Mouse (Mus musculus) forebrain, embryonic 16.5 days (tissue): ENCODE results near the gene Ston2. TPM values are rescaled to one million over a fixed set of nuclear protein-coding genes. Genes with fewer than 3 reads are reported as not detected.

Source experiments
- ATAC-seq: fragments of 200-750 bp; cut with Nextera tagmentation; 2 replicates; pipeline ENCODE4 v1.8.0; 2017; ENCODE audit warnings: mild to moderate bottlenecking, moderate library complexity
- H3K27ac ChIP-seq: fragments of 300-500 bp; sonication (generic); 2 replicates; pipeline ENCODE4 v1.5.1; 2014; ENCODE audit warnings: low read length, control low read depth
- H3K27me3 ChIP-seq: fragments of 300-500 bp; sonication (generic); replicated peaks from 2 replicates; pipeline ENCODE4 v1.6.1; 2014; ENCODE audit warnings: low read length; ENCODE audit not compliant: control insufficient read depth, insufficient read depth
- H3K36me3 ChIP-seq: fragments of 300-500 bp; sonication (generic); 2 replicates; pipeline ENCODE4 v1.6.1; 2014; ENCODE audit not compliant: control insufficient read depth, insufficient read depth
- H3K4me1 ChIP-seq: fragments of 300-500 bp; sonication (generic); replicated peaks from 2 replicates; pipeline ENCODE4 v1.6.1; 2014; ENCODE audit warnings: low read length; ENCODE audit not compliant: control insufficient read depth, insufficient read depth
- H3K4me2 ChIP-seq: fragments of 300-500 bp; sonication (generic); 2 replicates; pipeline ENCODE4 v1.6.1; 2014; ENCODE audit warnings: mild to moderate bottlenecking, low read length, control low read depth
- H3K4me3 ChIP-seq: fragments of 300-500 bp; sonication (generic); replicated peaks from 2 replicates; pipeline ENCODE4 v1.5.1; 2014; ENCODE audit warnings: mild to moderate bottlenecking, low read length, control low read depth
- H3K9ac ChIP-seq: fragments of 300-500 bp; sonication (generic); replicated peaks from 2 replicates; pipeline ENCODE4 v1.6.1; 2014; ENCODE audit warnings: low read depth, low read length, control low read depth
- H3K9me3 ChIP-seq: fragments of 300-500 bp; sonication (generic); 2 replicates; pipeline ENCODE4 v1.6.1; 2016; ENCODE audit warnings: low read length; ENCODE audit not compliant: control insufficient read depth
- WGBS: fragments of 180-500 bp; shearing (Covaris S2); extraction: QIAGEN DNeasy Blood & Tissue Kit; methylation state at CpG from one replicate; pipeline ENCODE4 v1.1.7; 2014; 5-methylcytosine and 5-hydroxymethylcytosine counted together
- polyA plus RNA-seq: library from polyadenylated mRNA; unstranded; fragments of >200 nt; fragmentation: Nextera tagmentation; extraction: Ambion mirVana; gene quantifications from 2 replicates; pipeline ENCODE4 v1.2.1, GENCODE M21; 2015

Gene Ston2
- polyA plus RNA-seq, 1 experiment from 2014 or later, result 6.4 TPM

DNA sequence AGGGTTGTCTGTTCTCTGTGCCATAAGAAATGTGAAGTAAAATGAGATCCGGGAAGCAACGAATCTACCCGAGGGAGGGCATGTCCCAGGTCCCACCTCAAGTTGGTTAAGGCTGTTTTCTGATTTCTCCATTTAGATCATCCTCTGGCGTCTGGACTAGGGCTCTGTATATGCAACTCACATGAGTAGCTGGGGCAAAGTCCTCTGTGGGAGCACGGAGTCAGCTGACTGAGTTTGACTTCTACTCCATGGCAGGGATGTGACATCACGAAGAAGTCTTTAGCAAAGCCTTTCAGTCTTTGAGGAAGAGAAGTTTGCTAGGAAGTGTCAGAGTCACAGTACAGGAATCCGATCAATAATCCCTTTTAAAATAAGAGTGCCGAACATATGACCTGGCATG, 20.7 kb upstream of the Ston2 start:
- Histone ChIP-seq H3K9ac (no peak overlapping the region), H3K36me3 (peaks cover 38% of the 10 kb centered on the region)

GRCm38 (mm10) chr12:91807761-91808160, 19.6 kb upstream of the Ston2 start:
- no peak overlapping the region for H3K27ac ChIP-seq
- no peak overlapping the region for H3K4me3 ChIP-seq
- ATAC-seq, result no peak
- H3K4me2 ChIP-seq, result no peak overlapping the region
- WGBS, result 89% methylated on average over 6 of the region's 6 CpGs
- H3K9ac ChIP-seq, result no peak overlapping the region
- H3K27me3 ChIP-seq, result no peaks in the 10 kb centered on the region
- no peaks in the 10 kb centered on the region for H3K9me3 ChIP-seq
- H3K36me3 ChIP-seq, result peaks cover 31% of the 10 kb centered on the region
- no peaks in the 10 kb centered on the region for H3K4me1 ChIP-seq

More for the DNA sequence above, 20.7 kb upstream of the Ston2 start:
- Histone ChIP-seq H3K27ac (no peak overlapping the region), H3K4me2 (no peak overlapping the region), H3K4me1 (no peaks in the 10 kb centered on the region), H3K4me3 (no peak overlapping the region), H3K9me3 (no peaks in the 10 kb centered on the region), H3K27me3 (no peaks in the 10 kb centered on the region)
- no peak for ATAC-seq
- WGBS, result 92% methylated on average over 8 of the region's 8 CpGs

- no peak overlapping the region for H3K27ac ChIP-seq
- 92% methylated on average over 11 of the region's 11 CpGs for WGBS
- no peaks in the 10 kb centered on the region for H3K27me3 ChIP-seq
- no peak overlapping the region for H3K9ac ChIP-seq
- H3K4me3 ChIP-seq, result no peak overlapping the region
- peaks cover 31% of the 10 kb centered on the region for H3K36me3 ChIP-seq
- no peak overlapping the region for H3K4me2 ChIP-seq
- ATAC-seq, result no peak
- H3K9me3 ChIP-seq, result no peaks in the 10 kb centered on the region
- H3K4me1 ChIP-seq, result no peaks in the 10 kb centered on the region
Measured at GRCm38 (mm10) chr12:91807095-91807494, 18.9 kb upstream of the Ston2 start.

DNA sequence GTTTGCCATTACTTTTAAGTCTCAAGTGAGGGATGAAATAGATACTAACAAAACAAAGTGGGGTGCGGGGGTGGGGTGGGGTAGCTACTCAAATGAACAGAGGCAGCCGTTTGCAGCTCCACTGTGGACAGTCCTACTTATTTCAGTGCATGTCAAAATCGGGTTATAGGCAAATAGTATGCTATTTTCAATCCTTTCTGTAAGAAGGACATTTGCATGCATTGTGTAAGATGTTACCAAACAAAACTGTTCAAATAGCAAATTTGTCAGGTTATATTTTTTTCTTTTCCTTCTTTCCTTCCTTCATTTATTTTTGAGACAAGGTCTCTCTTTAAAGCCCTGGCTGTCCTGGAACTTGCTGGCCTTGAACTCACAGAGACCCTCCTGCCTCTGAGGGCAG, 16.1 kb upstream of the Ston2 start:
- WGBS, result 86% methylated on average over 3 of the region's 3 CpGs
- H3K27me3 ChIP-seq, result no peaks in the 10 kb centered on the region

DNA sequence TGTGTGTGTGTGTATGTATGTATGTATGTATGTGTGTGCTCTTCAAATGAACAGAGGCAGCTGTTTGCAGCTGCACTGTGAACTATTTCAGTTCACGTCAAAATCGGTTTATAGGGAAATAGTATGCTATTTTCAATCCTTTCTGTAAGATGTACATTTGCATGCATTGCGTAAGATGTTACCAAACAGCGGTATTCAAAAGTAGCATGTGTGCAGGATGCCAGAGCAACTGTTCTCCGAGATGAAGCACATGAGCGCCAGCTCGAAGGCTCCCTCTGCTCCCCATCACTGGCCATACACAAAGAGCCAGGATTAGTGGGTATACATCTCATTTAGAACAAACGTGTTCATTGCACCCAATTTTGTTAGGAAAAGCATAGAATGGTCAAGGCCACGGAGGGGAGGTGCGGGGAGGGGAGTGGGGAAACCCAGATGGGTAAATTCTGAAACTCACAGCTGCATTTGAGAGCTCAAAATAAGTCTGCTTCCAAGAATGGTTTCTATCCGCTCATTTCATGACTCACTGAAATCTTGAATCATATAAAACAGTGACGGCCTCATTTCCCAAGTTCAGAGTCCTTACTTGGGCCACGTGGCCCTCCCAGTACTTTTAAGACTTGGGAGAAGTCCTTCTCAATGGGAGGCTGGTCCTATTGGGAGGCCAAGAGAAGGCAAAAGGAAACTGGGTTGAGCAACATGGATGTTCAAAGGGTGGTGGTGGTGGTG, 15.2 kb upstream of the Ston2 start:
- no peak overlapping the region for H3K27ac ChIP-seq
- no peaks in the 10 kb centered on the region for H3K4me1 ChIP-seq
- H3K36me3 ChIP-seq, result peaks cover 6% of the 10 kb centered on the region
- H3K9me3 ChIP-seq, result no peaks in the 10 kb centered on the region
- peak; percentile 37; the same call in 1 of the 2 replicates for ATAC-seq
- no peaks in the 10 kb centered on the region for H3K27me3 ChIP-seq
- H3K4me2 ChIP-seq, result no peak overlapping the region
- H3K9ac ChIP-seq, result no peak overlapping the region
- WGBS, result 74% methylated on average over 13 of the region's 13 CpGs
- H3K4me3 ChIP-seq, result no peak overlapping the region

More for the DNA sequence above, 16.1 kb upstream of the Ston2 start:
- ATAC-seq, result no peak
- no peaks in the 10 kb centered on the region for H3K4me1 ChIP-seq
- no peak overlapping the region for H3K9ac ChIP-seq
- H3K27ac ChIP-seq, result no peak overlapping the region
- H3K36me3 ChIP-seq, result peaks cover 15% of the 10 kb centered on the region
- no peak overlapping the region for H3K4me2 ChIP-seq
- no peaks in the 10 kb centered on the region for H3K9me3 ChIP-seq
- H3K4me3 ChIP-seq, result no peak overlapping the region

- H3K4me2 ChIP-seq, result no peak overlapping the region
- WGBS, result 84% methylated on average over 12 of the region's 12 CpGs
- ATAC-seq, result no peak
- H3K27ac ChIP-seq, result no peak overlapping the region
- H3K27me3 ChIP-seq, result no peaks in the 10 kb centered on the region
- no peaks in the 10 kb centered on the region for H3K9me3 ChIP-seq
- peaks cover 2% of the 10 kb centered on the region; the same call in 1 of the 2 replicates for H3K36me3 ChIP-seq
- no peak overlapping the region for H3K4me3 ChIP-seq
- no peak overlapping the region for H3K9ac ChIP-seq
- H3K4me1 ChIP-seq, result no peaks in the 10 kb centered on the region
Measured at GRCm38 (mm10) chr12:91802586-91803206, 14.5 kb upstream of the Ston2 start.

GRCm38 (mm10) chr12:91800861-91801385, 12.7 kb upstream of the Ston2 start:
- Histone ChIP-seq H3K27me3 (no peaks in the 10 kb centered on the region), H3K4me3 (no peak overlapping the region), H3K4me1 (no peaks in the 10 kb centered on the region), H3K4me2 (no peak overlapping the region), H3K36me3 (no peaks in the 10 kb centered on the region), H3K9me3 (no peaks in the 10 kb centered on the region), H3K27ac (no peak overlapping the region), H3K9ac (no peak overlapping the region)
- WGBS, result 65% methylated on average over 6 of the region's 6 CpGs
- no peak for ATAC-seq

GRCm38 (mm10) chr12:91799821-91800335, 11.7 kb upstream of the Ston2 start:
- Histone ChIP-seq H3K9me3 (no peaks in the 10 kb centered on the region), H3K4me2 (no peak overlapping the region), H3K27ac (no peak overlapping the region), H3K27me3 (no peaks in the 10 kb centered on the region), H3K36me3 (no peaks in the 10 kb centered on the region), H3K9ac (no peak overlapping the region), H3K4me1 (no peaks in the 10 kb centered on the region), H3K4me3 (no peak overlapping the region)
- 78% methylated on average over 12 of the region's 12 CpGs for WGBS
- no peak for ATAC-seq

DNA sequence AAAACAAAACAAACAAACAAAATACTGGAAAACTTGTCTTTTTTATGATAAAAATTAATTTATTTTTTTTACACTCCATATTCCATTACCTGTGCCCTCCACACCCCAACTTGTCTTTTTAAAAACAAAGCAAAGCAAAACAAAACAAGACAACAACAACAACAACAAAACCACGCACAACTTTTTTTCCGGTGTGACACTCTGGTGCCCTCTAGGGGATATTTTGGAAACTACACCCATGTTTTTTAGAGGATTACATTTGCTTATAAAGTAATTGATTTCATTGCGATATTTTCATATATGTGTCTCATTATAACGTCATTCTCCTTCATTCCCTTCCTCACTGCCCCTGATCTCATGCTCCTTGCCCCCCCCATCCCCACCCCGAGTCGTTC, 11.2 kb upstream of the Ston2 start:
- 18% methylated on average over 6 of the region's 6 CpGs for WGBS

More for the DNA sequence above, 11.2 kb upstream of the Ston2 start:
- Histone ChIP-seq H3K4me2 (no peak overlapping the region), H3K36me3 (no peaks in the 10 kb centered on the region), H3K4me3 (no peak overlapping the region), H3K9me3 (no peaks in the 10 kb centered on the region), H3K4me1 (no peaks in the 10 kb centered on the region), H3K27ac (no peak overlapping the region), H3K9ac (no peak overlapping the region), H3K27me3 (no peaks in the 10 kb centered on the region)
- no peak for ATAC-seq
